In genomic region chr17:80772545-80773453, GRCm38 (mm10) we compare ENCODE assay signal across 8 mouse cellular contexts. TPM values are rescaled to one million over a fixed set of nuclear protein-coding genes. Genes with fewer than 3 reads are reported as not detected.
DNase-seq lines count a peak whose midpoint lies in the region; ATAC-seq and TF ChIP-seq lines count a peak whose summit lies in the region.

No protein-coding gene starts in this region.

- H3K36me3 ChIP-seq in stomach, embryonic 15.5 days = no peaks in the 10 kb centered on the region

- POLR2A ChIA-PET in Patski (lab: Charles Lee) = interaction anchor here (0.6 to 1.6 kb wide), 6 partner anchors 9 to 57 kb away, joined by 3 to 8 read pairs (median 4); no protein-coding TSS in a partner anchor

- H3K4me1 ChIP-seq in lung, adult 2 months (ENCODE audit: control insufficient read depth, insufficient read depth, low read length) = peaks cover 7% of the 10 kb centered on the region
- peaks cover 12% of the 10 kb centered on the region for H3K4me1 ChIP-seq in stomach, embryonic 15.5 days

- peak; percentile 91 for ATAC-seq in Patski
- ATAC-seq in inflammation-experienced regulatory T-cells, adult 6 months = peak; percentile 94
- ATAC-seq in stomach, embryonic 15.5 days (ENCODE audit: insufficient read depth, low FRiP score, low read depth) = no peak; the same call in 1 of the 2 replicates

- DNase-seq in lung, adult 2 months = no peak
- no peak for DNase-seq in lung, postnatal 14 days
- DNase-seq in Patski (ENCODE audit: low read depth, low spot score) = peak; percentile 95
- no peak for DNase-seq in layer of hippocampus, postnatal 25 days (ENCODE audit: extremely low spot score in 1 of 2, low spot score in 1 of 2)
- no peak for DNase-seq in cerebellum, postnatal 36 days
- no peak for DNase-seq in kidney, adult 8-10 months

- no peak for TF ChIP-seq POLR2A in lung, adult 2 months (IDR thresholded peaks at IDR 0.05; ENCODE audit: borderline replicate concordance, extremely low read depth, low read depth, low read length)

- no peak overlapping the region for H3K9ac ChIP-seq in stomach, embryonic 15.5 days

- CTCF ChIA-PET in Patski (lab: Charles Lee) = interaction anchor here (0.7 to 3.4 kb wide), 8 partner anchors 9 to 240 kb away, joined by 3 to 14 read pairs (median 4); no protein-coding TSS in a partner anchor

- peak overlapping the region; percentile 67 for H3K27ac ChIP-seq in stomach, embryonic 15.5 days

- H3K4me2 ChIP-seq in stomach, embryonic 15.5 days = peak overlapping the region; percentile 32

- no peak for TF ChIP-seq CTCF in lung, adult 2 months (IDR thresholded peaks at IDR 0.05; ENCODE audit: insufficient read depth, low read length)
- peak; percentile 35 for TF ChIP-seq CTCF in Patski (IDR thresholded peaks at IDR 0.05)

- no peaks in the 10 kb centered on the region for H3K9me3 ChIP-seq in stomach, embryonic 15.5 days

- H3K27me3 ChIP-seq in Patski = no peaks in the 10 kb centered on the region
- H3K27me3 ChIP-seq in stomach, embryonic 15.5 days (replicated peaks) = no peaks in the 10 kb centered on the region

- 31% methylated on average over 14 of the region's 14 CpGs for WGBS in lung, adult 2 months
- WGBS in stomach, embryonic 15.5 days = 26% methylated on average over 14 of the region's 14 CpGs

- in situ Hi-C loops in Patski (cut with MboI; ENCODE audit: low pct_unique_long_range_greater_than_20kb) = loop anchor here (5.0 to 10.0 kb wide), 2 partner anchors 122 to 210 kb away; no protein-coding TSS in a partner anchor

- peak overlapping the region; percentile 8 for H3K4me3 ChIP-seq in lung, adult 2 months (replicated peaks; ENCODE audit: extremely low read depth, low read depth, low read length)
- H3K4me3 ChIP-seq in stomach, embryonic 15.5 days (replicated peaks) = no peak overlapping the region

RNA-seq across cellular contexts. Expression of gene Map4k3, which starts 44.5 kb away (rescaled TPM):
- 38.0 and 49.1 TPM in 2 replicates for polyA plus RNA-seq in lung, adult 2 months (2012; rRNA removed)
- polyA plus RNA-seq in Patski (2021) = 94.2 TPM
- polyA plus RNA-seq in inflammation-experienced regulatory T-cells, adult 6 months (2017; shearing (Covaris generic)) = 1 to 10 TPM in 2 of 3 experiments, under 1 TPM in 1; 0.85 to 5.3 (median 4.8) TPM
- 27.7 and 28.9 TPM in 2 replicates for polyA plus RNA-seq in stomach, embryonic 15.5 days (2015; fragmentation: Nextera tagmentation; extraction: Ambion mirVana)
- 10 to 100 TPM; 87.8 to 88.7 TPM for total RNA-seq in layer of hippocampus, postnatal 25 days (2021)
